Mouse (Mus musculus) midbrain, embryonic 13.5 days (tissue): ENCODE data around the gene Sema4f. TPM values are rescaled to one million over a fixed set of nuclear protein-coding genes. Genes with fewer than 3 reads are reported as not detected.
A peak's percentile ranks its signal among the peaks of the same experiment; 100 is the strongest.

Source experiments
- ATAC-seq: fragments of 200-750 bp; cut with Nextera tagmentation; 2 replicates; pipeline ENCODE4 v1.8.0; 2017; ENCODE audit warnings: mild to moderate bottlenecking, moderate TSS enrichment, moderate library complexity
- H3K27ac ChIP-seq: fragments of 300-500 bp; sonication (generic); 2 replicates; pipeline ENCODE4 v1.5.1; 2015; ENCODE audit warnings: inconsistent platforms, mild to moderate bottlenecking, moderate library complexity
- H3K27me3 ChIP-seq: fragments of 300-500 bp; sonication (generic); 2 replicates; pipeline ENCODE4 v1.6.1; 2015; ENCODE audit warnings: mild to moderate bottlenecking, inconsistent platforms
- H3K36me3 ChIP-seq: fragments of 300-500 bp; sonication (generic); 2 replicates; pipeline ENCODE4 v1.6.1; 2015; ENCODE audit warnings: mild to moderate bottlenecking, inconsistent platforms
- H3K4me1 ChIP-seq: fragments of 300-500 bp; sonication (generic); replicated peaks from 2 replicates; pipeline ENCODE4 v1.6.1; 2015; ENCODE audit warnings: inconsistent platforms
- H3K4me2 ChIP-seq: fragments of 300-500 bp; sonication (generic); replicated peaks from 2 replicates; pipeline ENCODE4 v1.6.1; 2015; ENCODE audit warnings: moderate library complexity, mild to moderate bottlenecking, inconsistent platforms
- H3K4me3 ChIP-seq: fragments of 300-500 bp; sonication (generic); replicated peaks from 2 replicates; pipeline ENCODE4 v1.5.1; 2015; ENCODE audit warnings: mild to moderate bottlenecking, inconsistent platforms
- H3K9ac ChIP-seq: fragments of 300-500 bp; sonication (generic); replicated peaks from 2 replicates; pipeline ENCODE4 v1.6.1; 2015; ENCODE audit warnings: mild to moderate bottlenecking, inconsistent platforms
- H3K9me3 ChIP-seq: fragments of 300-500 bp; sonication (generic); 2 replicates; pipeline ENCODE4 v1.6.1; 2016; ENCODE audit warnings: mild to moderate bottlenecking, inconsistent platforms
- WGBS: fragments of 180-500 bp; shearing (Covaris S2); methylation state at CpG from one replicate; pipeline ENCODE4 v1.1.7; 2015; 5-methylcytosine and 5-hydroxymethylcytosine counted together
- polyA plus RNA-seq: library from polyadenylated mRNA; unstranded; fragments of >200 nt; fragmentation: Nextera tagmentation; extraction: Ambion mirVana; gene quantifications from 2 replicates; pipeline ENCODE4 v1.2.1, GENCODE M21; 2015

Gene Sema4f
- polyA plus RNA-seq, 1 experiment from 2014 or later, result 11.6 TPM

DNA sequence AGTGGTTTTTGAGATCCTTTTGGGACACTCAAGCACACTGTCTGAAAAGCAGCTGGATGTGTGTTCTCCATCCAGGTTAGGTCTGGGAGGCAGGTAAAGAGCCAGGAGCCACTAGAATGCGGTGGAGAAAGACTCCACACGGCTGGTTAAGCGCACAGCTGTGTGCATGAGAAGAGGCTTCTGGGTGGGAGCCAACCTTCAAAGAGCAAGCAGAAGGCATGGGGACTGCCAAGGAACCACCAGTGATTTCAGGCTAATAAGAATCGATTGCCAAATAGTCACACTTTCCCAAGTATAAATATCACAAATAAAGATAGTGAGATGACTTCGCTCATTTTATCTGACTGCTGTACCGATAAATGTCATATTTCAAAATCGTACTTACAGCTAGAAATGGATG is 13.0 kb downstream of the Sema4f start:
- 88% methylated on average over 7 of the region's 7 CpGs for whole genome bisulfite sequencing
- H3K4me1 ChIP-seq, result no peaks in the 10 kb centered on the region
- H3K27me3 ChIP-seq, result no peaks in the 10 kb centered on the region
- no peak overlapping the region for H3K27ac ChIP-seq
- H3K4me2 ChIP-seq, result no peak overlapping the region
- no peaks in the 10 kb centered on the region for H3K9me3 ChIP-seq
- H3K4me3 ChIP-seq, result no peak overlapping the region
- H3K36me3 ChIP-seq, result peaks cover 40% of the 10 kb centered on the region
- ATAC-seq, result no peak
- H3K9ac ChIP-seq, result no peak overlapping the region

DNA sequence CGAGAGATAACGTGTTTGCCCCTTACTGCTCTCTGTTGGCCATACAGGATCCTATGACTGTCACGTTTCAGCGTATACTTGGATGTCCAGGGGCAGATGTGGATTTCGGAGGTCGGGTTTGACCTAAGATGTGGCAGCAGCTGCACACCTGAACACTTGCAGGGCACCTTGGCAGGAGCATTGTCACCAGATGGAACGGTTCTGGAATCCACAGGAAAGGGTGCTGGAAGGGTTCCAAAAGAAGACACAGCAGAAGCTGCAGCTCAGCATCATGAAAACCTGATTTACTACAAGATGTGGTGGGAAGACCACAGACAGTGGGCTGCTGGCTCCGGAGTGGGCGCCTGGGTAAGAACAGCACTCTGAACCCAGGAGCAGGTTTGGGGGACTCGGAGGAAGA is 13.5 kb downstream of the Sema4f start:
- Histone ChIP-seq H3K9me3 (no peaks in the 10 kb centered on the region), H3K4me3 (no peak overlapping the region), H3K36me3 (peaks cover 35% of the 10 kb centered on the region), H3K9ac (no peak overlapping the region), H3K4me1 (no peaks in the 10 kb centered on the region), H3K4me2 (no peak overlapping the region), H3K27me3 (no peaks in the 10 kb centered on the region), H3K27ac (no peak overlapping the region)
- ATAC-seq, result no peak
- WGBS, result 87% methylated on average over 10 of the region's 10 CpGs

DNA sequence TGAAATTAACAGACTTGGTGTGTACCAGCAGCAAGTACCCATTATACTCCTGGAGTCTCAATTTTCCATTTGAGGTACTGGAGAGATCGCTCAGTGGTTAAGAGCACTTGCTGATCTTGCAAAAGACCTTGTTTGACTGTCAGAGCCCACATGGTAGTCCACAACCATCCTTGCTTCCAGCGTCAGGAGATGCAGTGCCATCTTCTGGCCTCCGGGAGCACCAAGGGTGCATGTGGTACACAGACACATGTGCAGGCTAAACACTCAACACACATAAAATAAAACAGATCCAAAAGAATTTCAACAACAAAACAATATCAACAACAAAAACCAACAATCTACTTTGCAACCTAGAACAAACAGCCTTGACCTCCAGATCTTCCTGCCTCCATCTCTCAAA is 14.6 kb downstream of the Sema4f start:
- no peak overlapping the region for H3K4me2 ChIP-seq
- H3K9me3 ChIP-seq, result no peaks in the 10 kb centered on the region
- no peak overlapping the region for H3K9ac ChIP-seq
- no peak overlapping the region for H3K27ac ChIP-seq
- H3K4me3 ChIP-seq, result no peak overlapping the region
- no peaks in the 10 kb centered on the region for H3K27me3 ChIP-seq
- H3K36me3 ChIP-seq, result peaks cover 28% of the 10 kb centered on the region
- WGBS, result 55% methylated on average over 3 of the region's 3 CpGs
- ATAC-seq, result no peak
- no peaks in the 10 kb centered on the region for H3K4me1 ChIP-seq

DNA sequence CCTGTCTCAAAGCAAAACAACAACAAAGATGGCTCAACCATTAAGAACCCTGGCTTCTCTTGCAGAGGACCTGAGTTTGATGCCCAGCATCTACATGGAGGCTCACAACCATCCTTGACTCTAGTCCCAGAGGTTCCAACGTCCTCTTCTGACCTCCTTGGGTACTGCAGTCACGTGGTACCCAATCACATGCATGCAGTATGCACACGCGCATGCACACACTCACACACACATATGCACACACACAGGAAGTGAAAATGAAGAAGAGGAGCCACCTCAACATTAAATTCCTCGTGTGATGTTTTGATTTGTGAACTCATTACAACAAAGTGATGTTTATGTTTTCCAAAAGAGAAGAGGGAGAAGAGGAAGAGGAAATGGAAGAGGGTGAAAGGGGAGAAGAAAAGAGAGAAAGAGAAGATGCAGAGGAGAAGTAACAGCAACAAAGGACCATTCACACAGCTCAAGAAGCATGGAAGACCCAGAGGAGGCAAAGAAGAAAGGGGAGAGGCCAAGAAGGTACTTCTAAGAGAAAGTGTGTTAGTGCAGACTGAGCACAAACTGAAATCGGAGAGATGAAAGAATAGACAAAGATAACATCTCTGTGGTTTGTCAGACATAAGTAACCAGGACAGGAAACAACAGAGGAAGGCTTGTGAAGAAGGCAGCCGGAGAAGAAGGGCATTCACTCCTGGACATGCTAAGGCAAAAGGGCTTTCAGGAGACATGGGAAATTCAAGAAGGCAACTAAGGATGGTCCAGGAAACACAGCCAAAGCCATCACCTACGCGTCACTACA is 17.9 kb downstream of the Sema4f start:
- H3K27ac ChIP-seq, result no peak overlapping the region
- no peak for ATAC-seq
- H3K27me3 ChIP-seq, result peaks cover 4% of the 10 kb centered on the region; the same call in 1 of the 2 replicates
- H3K36me3 ChIP-seq, result peaks cover 53% of the 10 kb centered on the region
- H3K9me3 ChIP-seq, result no peaks in the 10 kb centered on the region
- no peak overlapping the region for H3K4me3 ChIP-seq
- WGBS, result 83% methylated on average over 9 of the region's 9 CpGs
- H3K4me2 ChIP-seq, result no peak overlapping the region
- no peaks in the 10 kb centered on the region for H3K4me1 ChIP-seq
- H3K9ac ChIP-seq, result no peak overlapping the region

DNA sequence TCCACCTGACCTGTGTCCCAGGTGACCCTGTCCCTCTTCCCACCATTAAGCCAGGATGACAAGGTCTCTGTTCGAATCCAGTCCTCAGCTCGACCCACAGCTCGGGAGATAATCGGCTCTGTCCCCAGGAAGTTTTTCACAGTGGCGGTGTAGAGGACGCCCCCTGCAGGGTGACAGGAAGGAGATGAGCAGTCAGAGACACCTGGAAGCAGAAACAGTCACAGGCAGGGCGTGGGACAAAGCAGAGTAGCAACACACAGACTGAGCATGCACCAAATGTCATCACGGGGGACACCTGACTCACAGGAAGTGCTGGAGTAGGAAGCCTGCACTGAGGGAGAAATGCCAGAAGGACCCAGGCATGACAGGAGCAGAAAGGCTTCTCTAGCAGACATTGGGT is 20.0 kb downstream of the Sema4f start:
- no peak for ATAC-seq
- Histone ChIP-seq H3K27me3 (peaks cover 4% of the 10 kb centered on the region; the same call in 1 of the 2 replicates), H3K36me3 (peaks cover 47% of the 10 kb centered on the region), H3K4me3 (no peak overlapping the region), H3K9ac (no peak overlapping the region), H3K4me1 (no peaks in the 10 kb centered on the region), H3K9me3 (no peaks in the 10 kb centered on the region), H3K4me2 (no peak overlapping the region), H3K27ac (no peak overlapping the region)
- WGBS, result 65% methylated on average over 8 of the region's 8 CpGs

DNA sequence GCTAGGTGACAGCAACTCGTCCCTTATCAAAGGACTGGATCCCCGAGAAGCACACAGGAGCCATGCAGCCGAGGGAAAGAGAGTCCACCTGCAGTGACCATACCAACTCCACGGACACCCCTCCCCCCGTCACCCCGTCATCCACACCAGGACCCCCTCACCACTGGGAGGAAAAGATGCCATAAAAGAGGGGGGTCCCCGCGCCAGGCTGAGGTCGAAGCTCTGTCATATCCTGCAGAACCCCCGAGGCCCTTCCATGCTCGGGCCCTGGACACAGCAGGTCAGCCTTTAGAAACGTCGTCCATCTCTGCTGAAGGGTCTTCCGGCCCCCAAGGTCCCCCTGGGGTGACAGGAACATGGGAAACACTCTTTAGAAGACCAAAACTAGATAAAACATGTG is 21.2 kb downstream of the Sema4f start:
- 84% methylated on average over 14 of the region's 14 CpGs for WGBS

DNA sequence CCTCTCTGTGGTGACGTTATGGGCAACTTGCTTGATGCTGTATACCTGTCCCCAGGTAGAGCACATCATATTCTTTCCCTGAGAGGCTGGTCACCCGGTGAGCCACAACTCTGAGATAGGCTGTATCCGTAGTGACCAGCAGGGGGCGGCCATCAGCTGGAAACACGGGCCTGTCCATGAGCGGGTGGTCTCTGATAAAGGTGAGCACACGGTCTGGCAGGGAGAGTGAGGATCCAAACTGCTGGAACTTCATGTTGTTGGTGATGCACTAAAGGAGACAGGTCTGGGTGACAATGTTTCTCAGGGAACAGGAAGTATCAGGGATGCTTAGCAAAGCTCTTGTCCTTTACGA is 21.8 kb downstream of the Sema4f start:
- H3K9me3 ChIP-seq, result no peaks in the 10 kb centered on the region
- no peak overlapping the region for H3K4me2 ChIP-seq
- no peak overlapping the region for H3K27ac ChIP-seq
- no peak overlapping the region for H3K4me3 ChIP-seq
- H3K9ac ChIP-seq, result no peak overlapping the region
- peak; percentile 64 for ATAC-seq
- H3K4me1 ChIP-seq, result no peaks in the 10 kb centered on the region
- H3K27me3 ChIP-seq, result peaks cover 4% of the 10 kb centered on the region; the same call in 1 of the 2 replicates
- 14% methylated on average over 8 of the region's 8 CpGs for WGBS
- peaks cover 52% of the 10 kb centered on the region for H3K36me3 ChIP-seq

More for the DNA sequence above, 21.2 kb downstream of the Sema4f start:
- Histone ChIP-seq H3K4me3 (no peak overlapping the region), H3K36me3 (peaks cover 45% of the 10 kb centered on the region), H3K9ac (no peak overlapping the region), H3K9me3 (no peaks in the 10 kb centered on the region), H3K27ac (no peak overlapping the region), H3K27me3 (peaks cover 4% of the 10 kb centered on the region; the same call in 1 of the 2 replicates), H3K4me1 (no peaks in the 10 kb centered on the region), H3K4me2 (no peak overlapping the region)
- ATAC-seq, result no peak

DNA sequence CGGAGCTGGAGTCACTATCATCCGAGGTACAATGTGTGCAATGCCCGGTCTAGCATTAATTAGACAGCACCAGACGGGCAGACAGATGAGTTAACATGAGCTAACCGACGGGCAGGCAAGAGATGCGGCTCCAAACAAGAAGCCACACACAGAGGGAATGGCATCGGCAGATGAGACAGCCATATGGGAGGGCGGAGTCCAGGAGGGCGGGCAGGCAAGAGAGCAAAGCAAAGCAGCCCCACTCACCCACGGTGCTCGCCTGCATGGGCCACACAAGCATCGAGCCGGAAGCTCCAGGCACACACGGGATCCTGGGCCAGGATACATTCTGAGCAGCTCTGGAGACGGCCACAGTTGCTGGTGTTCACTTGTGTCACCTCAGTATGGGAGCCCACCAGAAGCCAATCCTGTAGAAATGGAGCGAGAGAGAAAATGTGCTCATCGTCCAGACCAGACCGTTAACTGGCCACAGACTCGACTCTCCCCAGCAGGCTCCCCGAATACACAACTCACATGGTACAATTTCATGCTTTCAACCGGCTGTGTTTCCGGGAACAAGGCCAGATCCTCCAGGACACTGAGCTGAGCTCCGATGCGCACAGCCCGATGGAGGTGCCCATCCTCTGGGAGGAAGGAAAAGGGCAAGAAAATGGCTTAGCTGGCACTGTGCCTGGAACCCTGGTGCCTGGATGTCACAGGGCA is 22.3 kb downstream of the Sema4f start:
- WGBS, result 80% methylated on average over 26 of the region's 26 CpGs
- Histone ChIP-seq H3K4me3 (no peak overlapping the region), H3K4me1 (no peaks in the 10 kb centered on the region), H3K27ac (no peak overlapping the region), H3K9me3 (no peaks in the 10 kb centered on the region), H3K27me3 (peaks cover 4% of the 10 kb centered on the region; the same call in 1 of the 2 replicates), H3K9ac (no peak overlapping the region), H3K36me3 (peaks cover 47% of the 10 kb centered on the region), H3K4me2 (no peak overlapping the region)
- ATAC-seq, result peak; percentile 46

DNA sequence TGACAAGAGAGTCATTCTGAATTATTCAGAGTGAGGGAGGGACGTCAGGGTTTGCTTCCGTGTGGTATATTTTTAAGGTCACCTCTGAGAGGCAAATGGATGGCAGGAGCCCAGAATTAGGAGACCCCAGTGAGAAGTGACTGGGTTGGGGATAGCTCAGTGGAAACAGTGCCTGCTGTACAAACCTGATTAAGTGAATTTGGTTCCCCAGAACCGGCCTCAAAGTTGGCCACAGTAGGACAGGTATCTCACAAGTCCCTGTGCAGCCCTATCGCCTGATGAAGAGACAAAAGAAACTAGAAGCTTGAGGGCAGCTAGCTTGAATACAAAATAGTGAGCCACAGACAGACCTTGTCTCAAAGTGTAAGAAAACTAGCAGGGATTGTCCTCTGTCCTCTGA is 23.1 kb downstream of the Sema4f start:
- no peaks in the 10 kb centered on the region for H3K4me1 ChIP-seq
- no peak overlapping the region for H3K9ac ChIP-seq
- ATAC-seq, result no peak
- WGBS, result 91% methylated on average over 4 of the region's 4 CpGs
- H3K4me3 ChIP-seq, result no peak overlapping the region
- H3K27ac ChIP-seq, result no peak overlapping the region
- H3K27me3 ChIP-seq, result peaks cover 4% of the 10 kb centered on the region; the same call in 1 of the 2 replicates
- H3K36me3 ChIP-seq, result peaks cover 46% of the 10 kb centered on the region
- H3K9me3 ChIP-seq, result no peaks in the 10 kb centered on the region
- no peak overlapping the region for H3K4me2 ChIP-seq

DNA sequence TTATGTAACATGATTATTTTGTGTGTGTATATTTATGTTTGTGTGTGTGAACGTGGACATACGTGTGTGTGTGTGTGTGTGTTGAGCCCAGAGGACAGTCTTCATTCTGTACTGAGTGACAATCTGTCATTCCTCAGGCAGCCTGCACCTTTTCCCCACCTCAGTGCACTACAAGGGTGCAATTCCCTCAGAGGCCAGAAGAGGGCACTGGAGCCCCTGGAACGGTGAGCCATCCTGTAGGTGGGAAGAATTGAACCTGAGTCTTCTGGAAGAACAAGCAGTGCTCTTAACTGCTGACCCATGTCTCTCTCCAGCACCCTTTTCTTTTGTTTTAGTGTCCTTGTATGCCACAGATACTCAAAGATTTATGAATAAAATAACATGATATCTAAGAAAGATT is 23.7 kb downstream of the Sema4f start:
- WGBS, result 22% methylated on average over 3 of the region's 3 CpGs
- Histone ChIP-seq H3K4me1 (no peaks in the 10 kb centered on the region), H3K9ac (no peak overlapping the region), H3K27ac (no peak overlapping the region), H3K4me2 (no peak overlapping the region), H3K36me3 (peaks cover 46% of the 10 kb centered on the region), H3K27me3 (peaks cover 4% of the 10 kb centered on the region; the same call in 1 of the 2 replicates), H3K4me3 (no peak overlapping the region), H3K9me3 (no peaks in the 10 kb centered on the region)
- no peak for ATAC-seq

DNA sequence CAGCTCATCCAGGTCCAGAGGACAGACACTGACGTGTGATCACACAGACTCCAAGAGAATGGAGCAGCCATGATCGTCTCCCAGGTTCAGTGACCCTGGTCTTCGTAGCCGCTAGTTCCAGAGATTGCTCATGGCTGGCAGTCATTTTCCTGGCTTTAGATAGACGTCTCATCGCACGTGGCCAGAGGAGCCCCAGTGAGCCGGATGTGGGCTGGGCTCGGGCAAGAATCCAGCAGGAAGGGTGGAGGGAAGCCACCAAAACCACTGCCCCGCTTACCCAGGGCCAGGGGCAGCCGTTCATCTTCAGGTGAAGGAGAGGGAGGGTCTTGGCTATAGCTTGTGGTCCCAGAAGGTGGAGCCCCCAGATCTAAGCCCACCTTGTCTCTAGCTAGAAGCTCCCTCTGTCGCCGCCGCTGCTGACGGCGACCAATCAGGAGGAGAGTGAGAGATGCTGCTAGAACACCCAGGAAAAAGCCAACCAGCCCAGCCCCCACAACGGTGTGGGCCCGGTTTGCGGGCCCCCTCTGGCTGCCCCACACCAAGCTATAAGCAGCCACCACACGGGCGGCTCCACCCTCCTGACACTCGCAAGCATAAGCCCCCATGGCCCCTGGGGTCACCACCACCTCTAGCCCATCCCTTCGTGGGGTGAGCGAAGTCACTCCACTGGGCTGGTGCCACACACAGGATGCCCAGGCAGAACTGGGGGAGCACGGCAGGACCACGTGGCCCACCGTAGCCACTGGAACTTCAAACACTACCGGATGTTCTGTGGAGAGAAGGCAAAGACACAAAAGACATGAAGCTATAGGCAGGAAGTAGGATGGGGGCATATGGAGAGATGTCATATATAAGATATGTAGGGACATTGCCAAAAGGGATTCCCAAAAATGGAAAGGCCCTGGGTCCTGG is 26.0 kb downstream of the Sema4f start:
- Histone ChIP-seq H3K27ac (no peak overlapping the region), H3K9me3 (no peaks in the 10 kb centered on the region), H3K36me3 (peaks cover 36% of the 10 kb centered on the region), H3K9ac (no peak overlapping the region), H3K27me3 (peaks cover 4% of the 10 kb centered on the region; the same call in 1 of the 2 replicates), H3K4me2 (no peak overlapping the region), H3K4me3 (no peak overlapping the region), H3K4me1 (no peaks in the 10 kb centered on the region)
- 86% methylated on average over 28 of the region's 28 CpGs for WGBS
- no peak for ATAC-seq

DNA sequence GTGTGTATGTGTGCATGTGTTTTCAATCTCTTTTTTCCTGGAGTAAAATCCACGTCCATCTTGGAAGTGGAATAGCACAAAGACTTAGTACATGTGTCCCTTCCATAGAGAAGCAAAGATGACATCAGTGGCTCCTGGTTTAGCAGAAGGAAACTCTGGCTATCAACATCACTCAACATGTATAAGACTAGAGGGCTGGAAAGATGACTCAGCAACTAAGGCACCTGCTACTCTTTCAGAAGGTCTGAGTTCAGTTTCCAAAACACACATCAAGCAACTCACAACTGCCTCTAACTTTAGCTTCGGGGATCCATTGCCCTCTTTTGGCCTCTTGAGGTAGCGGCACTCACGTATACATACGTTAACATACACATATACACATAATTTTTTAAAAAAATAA is 28.3 kb downstream of the Sema4f start:
- no peaks in the 10 kb centered on the region for H3K9me3 ChIP-seq
- ATAC-seq, result no peak
- no peaks in the 10 kb centered on the region for H3K27me3 ChIP-seq
- no peak overlapping the region for H3K4me2 ChIP-seq
- H3K36me3 ChIP-seq, result peaks cover 18% of the 10 kb centered on the region
- H3K4me3 ChIP-seq, result no peak overlapping the region
- 88% methylated on average over 5 of the region's 5 CpGs for WGBS
- H3K9ac ChIP-seq, result no peak overlapping the region
- H3K4me1 ChIP-seq, result no peaks in the 10 kb centered on the region
- no peak overlapping the region for H3K27ac ChIP-seq
